Mouse (Mus musculus): Measurements from ENCODE around the gene Pdyn. TPM values are rescaled to one million over a fixed set of nuclear protein-coding genes. Genes with fewer than 3 reads are reported as not detected.

Pdyn gene
- 0.37 and 0.62 TPM in 2 replicates for polyA plus RNA-seq (2015; fragmentation: Nextera tagmentation; extraction: Ambion mirVana)

GRCm38 (mm10) chr2:129699484-129700158 is at the start of gene Pdyn:
Gene Pdyn, minus strand, starts transcription at chr2:129699844.
- Histone ChIP-seq H3K9ac (replicated peaks; ENCODE audit: low read length) (no peak within 1 kb of the TSS), H3K4me3 (ENCODE audit: low read length) (peak within 1 kb of the TSS; percentile 21; the same call in 1 of the 2 replicates), H3K9me3 (ENCODE audit: low read length) (no peaks in the 10 kb centered on the region), H3K27ac (ENCODE audit: low read length) (no peak within 1 kb of the TSS), H3K4me1 (ENCODE audit: insufficient read depth, low read length) (no peaks in the 10 kb centered on the region), H3K27me3 (ENCODE audit: insufficient read depth, low read length) (peaks cover 19% of the 10 kb centered on the region), H3K36me3 (ENCODE audit: insufficient read depth, low read length) (no peaks in the 10 kb centered on the region), H3K4me2 (replicated peaks; ENCODE audit: low read depth, low read length) (peak within 1 kb of the TSS; percentile 41)
- WGBS: 6% methylated on average over 20 of the region's 20 CpGs
- ATAC-seq (ENCODE audit: low FRiP score, low TSS enrichment): peak; percentile 51; the same call in 1 of the 2 replicates

- H3K9ac ChIP-seq (replicated peaks; ENCODE audit: low read length): no peak overlapping the region
- no peak for ATAC-seq (ENCODE audit: low FRiP score, low TSS enrichment)
- H3K27me3 ChIP-seq (ENCODE audit: insufficient read depth, low read length): no peaks in the 10 kb centered on the region
- no peaks in the 10 kb centered on the region for H3K9me3 ChIP-seq (ENCODE audit: low read length)
- H3K4me3 ChIP-seq (ENCODE audit: low read length): no peak overlapping the region
- no peak overlapping the region for H3K4me2 ChIP-seq (replicated peaks; ENCODE audit: low read depth, low read length)
- no peak overlapping the region for H3K27ac ChIP-seq (ENCODE audit: low read length)
- H3K36me3 ChIP-seq (ENCODE audit: insufficient read depth, low read length): no peaks in the 10 kb centered on the region
- H3K4me1 ChIP-seq (ENCODE audit: insufficient read depth, low read length): no peaks in the 10 kb centered on the region
- WGBS: 89% methylated on average over 7 of the region's 7 CpGs
These were observed 42.4 kb upstream of the Pdyn start for GRCm38 (mm10) chr2:129742016-129742415.

DNA sequence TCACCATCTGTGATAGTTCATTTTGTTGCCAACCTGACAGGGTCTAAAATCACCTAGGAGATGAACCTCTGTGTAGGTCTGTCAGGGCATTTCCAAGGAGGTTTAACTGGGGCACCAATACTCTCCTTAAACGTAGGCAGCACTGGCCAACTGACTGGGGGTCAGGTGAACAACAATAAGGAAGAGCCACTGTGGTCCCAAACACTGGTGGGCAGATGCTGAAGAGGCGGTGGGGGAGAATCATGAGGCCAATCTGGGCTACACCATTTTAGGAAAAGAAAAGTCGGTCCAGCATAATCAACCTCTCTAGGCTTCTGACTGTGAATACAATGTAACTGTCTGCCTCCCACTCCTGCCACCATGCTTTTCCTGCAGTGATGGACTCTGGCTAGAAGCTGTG is 40.9 kb upstream of the Pdyn start:
- Histone ChIP-seq H3K36me3 (ENCODE audit: insufficient read depth, low read length) (no peaks in the 10 kb centered on the region), H3K4me2 (replicated peaks; ENCODE audit: low read depth, low read length) (no peak overlapping the region), H3K4me3 (ENCODE audit: low read length) (no peak overlapping the region), H3K27ac (ENCODE audit: low read length) (no peak overlapping the region), H3K4me1 (ENCODE audit: insufficient read depth, low read length) (no peaks in the 10 kb centered on the region), H3K9me3 (ENCODE audit: low read length) (no peaks in the 10 kb centered on the region), H3K9ac (replicated peaks; ENCODE audit: low read length) (no peak overlapping the region), H3K27me3 (ENCODE audit: insufficient read depth, low read length) (no peaks in the 10 kb centered on the region)
- ATAC-seq (ENCODE audit: low FRiP score, low TSS enrichment): no peak
- 82% methylated on average over 3 of the region's 3 CpGs for WGBS

- no peak for ATAC-seq (ENCODE audit: low FRiP score, low TSS enrichment)
- no peak overlapping the region for H3K4me3 ChIP-seq (ENCODE audit: low read length)
These were observed 34.4 kb upstream of the Pdyn start for GRCm38 (mm10) chr2:129734031-129734430.

DNA sequence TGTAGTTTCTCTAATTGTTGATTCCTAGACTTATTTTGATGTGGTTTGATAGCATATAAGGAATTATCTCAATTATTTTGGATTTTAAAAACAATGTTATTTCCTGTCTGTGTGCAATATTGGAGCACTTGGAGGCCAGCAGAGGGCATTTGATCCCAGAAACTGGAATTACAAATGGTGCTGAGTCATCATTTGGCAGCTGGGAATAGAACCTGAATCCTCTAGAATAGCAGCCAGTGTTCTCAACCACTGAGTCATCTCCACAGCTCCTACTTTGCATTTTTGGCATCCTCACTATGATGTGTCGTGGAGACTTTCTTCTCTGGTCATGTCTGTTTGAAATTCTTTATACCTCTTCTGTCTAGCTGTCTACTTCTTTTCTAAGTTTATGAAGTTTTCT is 30.0 kb upstream of the Pdyn start:
- Histone ChIP-seq H3K36me3 (ENCODE audit: insufficient read depth, low read length) (no peaks in the 10 kb centered on the region), H3K9ac (replicated peaks; ENCODE audit: low read length) (no peak overlapping the region), H3K4me1 (ENCODE audit: insufficient read depth, low read length) (no peaks in the 10 kb centered on the region), H3K4me2 (replicated peaks; ENCODE audit: low read depth, low read length) (no peak overlapping the region), H3K4me3 (ENCODE audit: low read length) (no peak overlapping the region), H3K27me3 (ENCODE audit: insufficient read depth, low read length) (no peaks in the 10 kb centered on the region), H3K27ac (ENCODE audit: low read length) (no peak overlapping the region), H3K9me3 (ENCODE audit: low read length) (no peaks in the 10 kb centered on the region)
- whole genome bisulfite sequencing: 87% methylated on average over 1 of the region's 1 CpGs
- ATAC-seq (ENCODE audit: low FRiP score, low TSS enrichment): no peak

More at GRCm38 (mm10) chr2:129734031-129734430, 34.4 kb upstream of the Pdyn start:
- 58% methylated on average over 8 of the region's 8 CpGs for WGBS
- Histone ChIP-seq H3K9me3 (ENCODE audit: low read length) (no peaks in the 10 kb centered on the region), H3K9ac (replicated peaks; ENCODE audit: low read length) (no peak overlapping the region), H3K4me2 (replicated peaks; ENCODE audit: low read depth, low read length) (no peak overlapping the region), H3K36me3 (ENCODE audit: insufficient read depth, low read length) (no peaks in the 10 kb centered on the region), H3K27me3 (ENCODE audit: insufficient read depth, low read length) (no peaks in the 10 kb centered on the region), H3K27ac (ENCODE audit: low read length) (no peak overlapping the region), H3K4me1 (ENCODE audit: insufficient read depth, low read length) (no peaks in the 10 kb centered on the region)

DNA sequence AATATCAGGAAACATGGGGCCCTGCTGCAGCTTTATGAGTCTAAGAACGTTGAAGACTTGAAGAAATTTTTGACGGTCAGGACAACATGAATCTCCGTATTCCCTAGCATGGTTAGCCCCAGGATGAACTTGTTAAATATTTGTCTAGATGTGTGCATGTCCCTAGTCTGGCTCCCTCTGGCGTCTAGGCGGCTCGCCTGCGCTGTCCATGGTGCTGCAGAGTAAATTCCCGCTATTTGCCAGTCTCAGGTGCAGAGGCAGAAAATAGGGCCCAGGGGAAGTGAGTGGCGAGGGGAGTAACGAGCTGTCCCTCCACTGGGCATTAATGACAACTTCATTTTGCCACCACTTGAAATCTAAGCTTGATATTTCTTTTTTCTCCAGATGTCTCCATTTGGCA is 16.0 kb upstream of the Pdyn start:
- Histone ChIP-seq H3K9me3 (ENCODE audit: low read length) (0 out of 2 replicates have a peak, but pooled peaks cover 3% of the 10 kb centered on the region), H3K4me1 (ENCODE audit: insufficient read depth, low read length) (no peaks in the 10 kb centered on the region), H3K36me3 (ENCODE audit: insufficient read depth, low read length) (no peaks in the 10 kb centered on the region), H3K27ac (ENCODE audit: low read length) (no peak overlapping the region), H3K4me2 (replicated peaks; ENCODE audit: low read depth, low read length) (no peak overlapping the region), H3K9ac (replicated peaks; ENCODE audit: low read length) (no peak overlapping the region), H3K27me3 (ENCODE audit: insufficient read depth, low read length) (no peaks in the 10 kb centered on the region), H3K4me3 (ENCODE audit: low read length) (no peak overlapping the region)
- no peak for ATAC-seq (ENCODE audit: low FRiP score, low TSS enrichment)
- WGBS: 18% methylated on average over 10 of the region's 10 CpGs

DNA sequence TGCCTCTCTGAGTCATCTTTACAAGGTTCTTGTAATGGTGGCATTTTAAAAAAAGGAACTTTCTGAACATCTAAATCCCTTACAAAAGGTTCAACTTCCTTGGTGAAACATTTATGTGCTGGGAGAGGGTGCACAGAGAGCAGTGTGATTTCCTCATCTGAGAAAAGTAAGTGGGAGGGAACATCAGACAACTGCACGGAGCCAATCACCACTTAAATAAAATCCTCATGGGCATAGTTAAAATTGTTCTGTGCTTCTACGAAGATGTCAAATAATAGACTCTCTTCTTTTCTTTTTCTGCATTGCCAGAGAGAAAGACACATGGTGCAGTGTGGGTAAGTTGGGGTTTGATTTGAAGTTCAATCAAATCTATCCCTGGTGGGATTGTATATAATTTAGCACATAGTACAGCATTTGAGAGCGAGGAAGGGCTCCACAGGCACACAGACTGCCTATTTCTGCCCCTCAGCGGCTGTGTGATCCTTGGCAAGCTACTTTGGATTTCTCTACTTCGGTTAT is 13.4 kb upstream of the Pdyn start:
- ATAC-seq (ENCODE audit: low FRiP score, low TSS enrichment): no peak
- H3K9me3 ChIP-seq (ENCODE audit: low read length): no peaks in the 10 kb centered on the region
- no peak overlapping the region for H3K9ac ChIP-seq (replicated peaks; ENCODE audit: low read length)
- H3K36me3 ChIP-seq (ENCODE audit: insufficient read depth, low read length): no peaks in the 10 kb centered on the region
- WGBS: 69% methylated on average over 5 of the region's 5 CpGs
- no peaks in the 10 kb centered on the region for H3K4me1 ChIP-seq (ENCODE audit: insufficient read depth, low read length)
- H3K4me3 ChIP-seq (ENCODE audit: low read length): no peak overlapping the region
- no peak overlapping the region for H3K27ac ChIP-seq (ENCODE audit: low read length)
- H3K4me2 ChIP-seq (replicated peaks; ENCODE audit: low read depth, low read length): no peak overlapping the region
- no peaks in the 10 kb centered on the region for H3K27me3 ChIP-seq (ENCODE audit: insufficient read depth, low read length)

- Histone ChIP-seq H3K27ac (ENCODE audit: low read length) (no peak overlapping the region), H3K9ac (replicated peaks; ENCODE audit: low read length) (no peak overlapping the region), H3K4me1 (ENCODE audit: insufficient read depth, low read length) (no peaks in the 10 kb centered on the region), H3K36me3 (ENCODE audit: insufficient read depth, low read length) (no peaks in the 10 kb centered on the region), H3K4me2 (replicated peaks; ENCODE audit: low read depth, low read length) (no peak overlapping the region), H3K27me3 (ENCODE audit: insufficient read depth, low read length) (peaks cover 17% of the 10 kb centered on the region), H3K9me3 (ENCODE audit: low read length) (no peaks in the 10 kb centered on the region), H3K4me3 (ENCODE audit: low read length) (no peak overlapping the region)
- no peak for ATAC-seq (ENCODE audit: low FRiP score, low TSS enrichment)
- 7% methylated on average over 4 of the region's 4 CpGs for WGBS
These were observed 3.6 kb downstream of the Pdyn start for GRCm38 (mm10) chr2:129696059-129696458.

DNA sequence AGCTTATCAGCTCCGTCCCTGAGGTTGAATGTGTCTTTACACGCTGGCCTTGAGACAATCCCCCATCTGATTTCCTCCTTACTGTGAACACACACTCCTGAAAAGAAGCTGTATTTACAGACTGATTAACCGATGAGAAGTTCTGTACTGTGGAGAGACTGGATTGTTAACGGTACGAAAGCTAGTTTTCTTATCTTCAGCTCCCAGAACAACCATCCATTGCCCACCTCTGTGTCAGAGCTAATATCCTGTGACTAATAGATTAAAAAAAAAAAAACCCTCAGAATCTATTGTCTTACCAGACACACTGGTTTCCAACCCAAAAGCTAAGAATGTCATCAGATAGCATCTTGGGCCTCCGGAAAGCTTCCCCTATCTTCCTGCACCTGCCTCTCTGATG is 5.3 kb downstream of the Pdyn start:
- Histone ChIP-seq H3K4me2 (replicated peaks; ENCODE audit: low read depth, low read length) (no peak overlapping the region), H3K27me3 (ENCODE audit: insufficient read depth, low read length) (peaks cover 6% of the 10 kb centered on the region), H3K27ac (ENCODE audit: low read length) (no peak overlapping the region), H3K9ac (replicated peaks; ENCODE audit: low read length) (no peak overlapping the region), H3K9me3 (ENCODE audit: low read length) (no peaks in the 10 kb centered on the region), H3K4me3 (ENCODE audit: low read length) (no peak overlapping the region), H3K4me1 (ENCODE audit: insufficient read depth, low read length) (no peaks in the 10 kb centered on the region), H3K36me3 (ENCODE audit: insufficient read depth, low read length) (no peaks in the 10 kb centered on the region)
- 69% methylated on average over 6 of the region's 6 CpGs for WGBS
- ATAC-seq (ENCODE audit: low FRiP score, low TSS enrichment): no peak

DNA sequence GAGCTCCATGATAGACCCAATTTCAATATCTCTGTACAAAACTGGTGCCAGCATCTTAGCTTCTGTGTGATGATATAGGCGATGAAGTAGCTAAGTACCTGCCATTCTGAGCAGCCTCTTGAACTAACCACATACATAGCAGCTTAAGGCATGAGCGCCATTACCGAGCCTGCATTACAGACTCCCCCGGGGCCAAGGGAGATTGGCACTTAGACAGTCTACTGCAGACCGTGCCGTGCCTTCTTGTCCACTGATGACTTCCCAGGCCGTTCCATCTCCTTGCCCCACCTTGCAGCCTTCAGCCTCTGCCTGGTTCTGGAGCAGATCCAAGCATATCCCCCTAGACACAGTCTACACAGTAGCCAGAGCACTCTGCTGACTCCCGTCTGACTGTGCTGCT is 7.0 kb downstream of the Pdyn start:
- no peaks in the 10 kb centered on the region for H3K27me3 ChIP-seq (ENCODE audit: insufficient read depth, low read length)
- no peak overlapping the region for H3K9ac ChIP-seq (replicated peaks; ENCODE audit: low read length)
- H3K4me1 ChIP-seq (ENCODE audit: insufficient read depth, low read length): no peaks in the 10 kb centered on the region
- no peak overlapping the region for H3K4me2 ChIP-seq (replicated peaks; ENCODE audit: low read depth, low read length)
- no peaks in the 10 kb centered on the region for H3K9me3 ChIP-seq (ENCODE audit: low read length)
- WGBS: 77% methylated on average over 8 of the region's 8 CpGs
- H3K36me3 ChIP-seq (ENCODE audit: insufficient read depth, low read length): no peaks in the 10 kb centered on the region
- H3K4me3 ChIP-seq (ENCODE audit: low read length): no peak overlapping the region
- H3K27ac ChIP-seq (ENCODE audit: low read length): no peak overlapping the region
- no peak for ATAC-seq (ENCODE audit: low FRiP score, low TSS enrichment)
